Mouse (Mus musculus) hindbrain, embryonic 12.5 days (tissue): ENCODE measurements around the gene Rubcn. TPM values are rescaled to one million over a fixed set of nuclear protein-coding genes. Genes with fewer than 3 reads are reported as not detected.
"Not testable (repeated sequence)": the region's sequence is repeated elsewhere in the genome, so short reads cannot be mapped to it uniquely, and the experiment has no call there.

ENCODE experiments used
- ATAC-seq: fragments of 200-750 bp; cut with Nextera tagmentation; 2 replicates; pipeline ENCODE4 v1.8.0; 2017; ENCODE audit warnings: moderate TSS enrichment; ENCODE audit not compliant: low FRiP score
- H3K27ac ChIP-seq: fragments of 300-500 bp; sonication (generic); 2 replicates; pipeline ENCODE4 v1.5.1; 2016; ENCODE audit warnings: mild to moderate bottlenecking
- H3K27me3 ChIP-seq: fragments of 300-500 bp; sonication (generic); 2 replicates; pipeline ENCODE4 v1.6.1; 2016; ENCODE audit warnings: mild to moderate bottlenecking
- H3K36me3 ChIP-seq: fragments of 300-500 bp; sonication (generic); 2 replicates; pipeline ENCODE4 v1.6.1; 2016; ENCODE audit warnings: mild to moderate bottlenecking
- H3K4me1 ChIP-seq: fragments of 300-500 bp; sonication (generic); 2 replicates; pipeline ENCODE4 v1.6.1; 2016
- H3K4me2 ChIP-seq: fragments of 300-500 bp; sonication (generic); replicated peaks from 2 replicates; pipeline ENCODE4 v1.6.1; 2016; ENCODE audit warnings: mild to moderate bottlenecking
- H3K4me3 ChIP-seq: fragments of 300-500 bp; sonication (generic); 2 replicates; pipeline ENCODE4 v1.5.1; 2016; ENCODE audit warnings: mild to moderate bottlenecking
- H3K9ac ChIP-seq: fragments of 300-500 bp; sonication (generic); 2 replicates; pipeline ENCODE4 v1.6.1; 2016; ENCODE audit warnings: mild to moderate bottlenecking, moderate library complexity
- H3K9me3 ChIP-seq: fragments of 300-500 bp; sonication (generic); replicated peaks from 2 replicates; pipeline ENCODE4 v1.6.1; 2016; ENCODE audit warnings: mild to moderate bottlenecking
- whole genome bisulfite sequencing: fragments of 180-500 bp; shearing (Covaris S2); methylation state at CpG from one replicate; pipeline ENCODE4 v1.1.7; 2016; 5-methylcytosine and 5-hydroxymethylcytosine counted together
- polyA plus RNA-seq: library from polyadenylated mRNA; unstranded; fragments of >200 nt; fragmentation: Nextera tagmentation; extraction: Ambion mirVana; gene quantifications from 2 replicates; pipeline ENCODE4 v1.2.1, GENCODE M21; 2016

Gene Rubcn
- 27.8 and 30.1 TPM in 2 replicates for polyA plus RNA-seq

GRCm38 (mm10) chr16:32877343-32878156, at the start of gene Rubcn, which contains the start of gene Fyttd1:
TSS of gene Rubcn (minus strand) at chr16:32877766.
TSS of gene Fyttd1 (plus strand) at chr16:32877500.
- Histone ChIP-seq H3K4me1 (peaks cover 10% of the 10 kb centered on the region), H3K9ac (peak within 1 kb of the TSS; percentile 92), H3K36me3 (no peaks in the 10 kb centered on the region), H3K9me3 (no peaks in the 10 kb centered on the region), H3K4me3 (peak within 1 kb of the TSS; percentile 88), H3K4me2 (peak within 1 kb of the TSS; percentile 73), H3K27ac (peak within 1 kb of the TSS; percentile 89), H3K27me3 (no peaks in the 10 kb centered on the region)
- ATAC-seq: peak; percentile 97
- WGBS: under 1% methylated on average over 63 of the region's 83 CpGs

GRCm38 (mm10) chr16:32927044-32927443, 49.5 kb upstream of the Rubcn start:
- no peak for ATAC-seq
- H3K27me3 ChIP-seq: no peaks in the 10 kb centered on the region
- H3K9ac ChIP-seq: no peak overlapping the region
- H3K4me2 ChIP-seq: no peak overlapping the region
- H3K4me3 ChIP-seq: no peak overlapping the region
- H3K36me3 ChIP-seq: peaks cover 18% of the 10 kb centered on the region
- H3K27ac ChIP-seq: no peak overlapping the region
- 96% methylated on average over 8 of the region's 8 CpGs for WGBS
- H3K9me3 ChIP-seq: no peaks in the 10 kb centered on the region
- H3K4me1 ChIP-seq: 0 out of 2 replicates have a peak, but pooled peaks cover 4% of the 10 kb centered on the region

GRCm38 (mm10) chr16:32926629-32927028, 49.1 kb upstream of the Rubcn start:
- H3K4me1 ChIP-seq, ATAC-seq: not testable (repeated sequence)
- 88% methylated on average over 9 of the region's 9 CpGs for WGBS

GRCm38 (mm10) chr16:32915292-32916068, 37.9 kb upstream of the Rubcn start:
- WGBS: 74% methylated on average over 9 of the region's 9 CpGs
- peak overlapping the region; percentile 66 for H3K4me2 ChIP-seq
- no peaks in the 10 kb centered on the region for H3K27me3 ChIP-seq
- H3K27ac ChIP-seq: no peak overlapping the region
- no peaks in the 10 kb centered on the region for H3K9me3 ChIP-seq
- no peak for ATAC-seq
- H3K4me1 ChIP-seq: peaks cover 6% of the 10 kb centered on the region
- peak overlapping the region; percentile 65; the same call in 1 of the 2 replicates for H3K4me3 ChIP-seq
- peak overlapping the region; percentile 82; the same call in 1 of the 2 replicates for H3K9ac ChIP-seq
- peaks cover 2% of the 10 kb centered on the region; the same call in 1 of the 2 replicates for H3K36me3 ChIP-seq

More at GRCm38 (mm10) chr16:32926629-32927028, 49.1 kb upstream of the Rubcn start:
- not testable (repeated sequence) for H3K27ac ChIP-seq, H3K9me3 ChIP-seq, H3K4me2 ChIP-seq, H3K27me3 ChIP-seq, H3K4me3 ChIP-seq, H3K9ac ChIP-seq
- H3K36me3 ChIP-seq: peaks cover 18% of the 10 kb centered on the region

GRCm38 (mm10) chr16:32913937-32914881, 36.6 kb upstream of the Rubcn start, which contains the start of gene Lrch3:
TSS of gene Lrch3 (plus strand) at chr16:32914100.
- Histone ChIP-seq H3K4me3 (peak within 1 kb of the TSS; percentile 65), H3K4me1 (peaks cover 6% of the 10 kb centered on the region), H3K36me3 (no peaks in the 10 kb centered on the region), H3K9ac (peak within 1 kb of the TSS; percentile 82), H3K27me3 (no peaks in the 10 kb centered on the region), H3K9me3 (no peaks in the 10 kb centered on the region), H3K4me2 (peak within 1 kb of the TSS; percentile 66), H3K27ac (peak within 1 kb of the TSS; percentile 81)
- WGBS: under 1% methylated on average over 77 of the region's 85 CpGs
- peak; percentile 88 for ATAC-seq

GRCm38 (mm10) chr16:32913212-32913611, 35.6 kb upstream of the Rubcn start:
- no peak overlapping the region for H3K9ac ChIP-seq
- H3K9me3 ChIP-seq: no peaks in the 10 kb centered on the region
- ATAC-seq: no peak
- H3K4me1 ChIP-seq: peaks cover 6% of the 10 kb centered on the region
- H3K36me3 ChIP-seq: no peaks in the 10 kb centered on the region
- peak overlapping the region; percentile 66; the same call in 1 of the 2 replicates for H3K4me2 ChIP-seq
- 72% methylated on average over 7 of the region's 7 CpGs for WGBS
- H3K27me3 ChIP-seq: no peaks in the 10 kb centered on the region
- H3K4me3 ChIP-seq: no peak overlapping the region
- no peak overlapping the region for H3K27ac ChIP-seq

GRCm38 (mm10) chr16:32906727-32907126, 29.2 kb upstream of the Rubcn start:
- H3K4me3 ChIP-seq: no peak overlapping the region
- no peak overlapping the region for H3K27ac ChIP-seq
- no peaks in the 10 kb centered on the region for H3K27me3 ChIP-seq
- peaks cover 21% of the 10 kb centered on the region for H3K36me3 ChIP-seq
- no peaks in the 10 kb centered on the region for H3K9me3 ChIP-seq
- H3K9ac ChIP-seq: no peak overlapping the region
- 91% methylated on average over 8 of the region's 8 CpGs for WGBS
- H3K4me1 ChIP-seq: no peaks in the 10 kb centered on the region
- no peak for ATAC-seq
- no peak overlapping the region for H3K4me2 ChIP-seq

- H3K36me3 ChIP-seq: peaks cover 23% of the 10 kb centered on the region
- H3K27ac ChIP-seq: no peak overlapping the region
- ATAC-seq: no peak
- no peaks in the 10 kb centered on the region for H3K9me3 ChIP-seq
- H3K4me2 ChIP-seq: no peak overlapping the region
- WGBS: 86% methylated on average over 2 of the region's 2 CpGs
- H3K9ac ChIP-seq: no peak overlapping the region
- H3K27me3 ChIP-seq: no peaks in the 10 kb centered on the region
- no peaks in the 10 kb centered on the region for H3K4me1 ChIP-seq
- H3K4me3 ChIP-seq: no peak overlapping the region
Measured at GRCm38 (mm10) chr16:32906186-32906585, 28.6 kb upstream of the Rubcn start.

- WGBS: 67% methylated on average over 3 of the region's 3 CpGs
- H3K27me3 ChIP-seq: no peaks in the 10 kb centered on the region
- no peak overlapping the region for H3K9ac ChIP-seq
- H3K36me3 ChIP-seq: peaks cover 38% of the 10 kb centered on the region
- no peak for ATAC-seq
- H3K4me2 ChIP-seq: no peak overlapping the region
- H3K4me3 ChIP-seq: no peak overlapping the region
- H3K4me1 ChIP-seq: no peaks in the 10 kb centered on the region
- H3K9me3 ChIP-seq: no peaks in the 10 kb centered on the region
- H3K27ac ChIP-seq: no peak overlapping the region
Measured at GRCm38 (mm10) chr16:32902051-32902428, 24.5 kb upstream of the Rubcn start.

GRCm38 (mm10) chr16:32901360-32902050, 23.9 kb upstream of the Rubcn start:
- Histone ChIP-seq H3K4me3 (no peak overlapping the region), H3K27ac (no peak overlapping the region), H3K4me1 (no peaks in the 10 kb centered on the region), H3K36me3 (peaks cover 37% of the 10 kb centered on the region), H3K27me3 (no peaks in the 10 kb centered on the region), H3K4me2 (no peak overlapping the region), H3K9ac (no peak overlapping the region), H3K9me3 (no peaks in the 10 kb centered on the region)
- 95% methylated on average over 2 of the region's 2 CpGs for WGBS
- no peak for ATAC-seq

GRCm38 (mm10) chr16:32896126-32896525, 18.6 kb upstream of the Rubcn start:
- Histone ChIP-seq H3K27ac (no peak overlapping the region), H3K4me3 (no peak overlapping the region), H3K4me2 (no peak overlapping the region), H3K36me3 (peaks cover 53% of the 10 kb centered on the region), H3K9ac (no peak overlapping the region), H3K4me1 (no peaks in the 10 kb centered on the region), H3K27me3 (no peaks in the 10 kb centered on the region), H3K9me3 (no peaks in the 10 kb centered on the region)
- ATAC-seq: no peak
